Mouse (Mus musculus) c-Kit-positive CD71-positive TER-119-negative erythroid progenitor cells, embryonic 14.5 days (primary cell): Measurements from ENCODE around the gene Fbxl19.
A peak's percentile ranks its signal among the peaks of the same experiment; 100 is the strongest.
"Not testable (repeated sequence)": the region's sequence is repeated elsewhere in the genome, so short reads cannot be mapped to it uniquely, and the experiment has no call there.

Experiments used
- DNase-seq: peaks from one replicate; pipeline ENCODE4 v3.0.0-alpha.2; 2013; ENCODE audit warnings: low read depth

The Fbxl19 gene

DNA sequence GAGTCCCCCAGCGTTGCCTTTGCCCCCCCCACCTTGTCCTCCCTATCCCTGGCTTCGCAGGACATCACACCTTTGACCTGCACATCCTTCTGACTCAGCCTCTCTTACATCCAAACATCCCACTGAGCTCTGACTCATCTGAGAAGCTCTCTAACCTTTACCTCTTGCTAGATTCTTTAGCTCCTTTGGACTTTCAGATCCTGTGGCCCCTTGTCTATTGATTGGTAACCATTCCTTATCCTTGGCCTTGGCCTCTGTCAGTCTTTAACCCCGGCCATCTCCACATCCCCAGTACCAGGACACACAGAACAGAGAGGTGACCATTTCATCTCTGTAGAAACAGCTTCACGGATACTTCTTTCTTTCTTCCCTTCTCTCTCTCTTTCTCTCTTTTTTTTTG is 14.2 kb upstream of the Fbxl19 start:
- DNase-seq: no peak

DNA sequence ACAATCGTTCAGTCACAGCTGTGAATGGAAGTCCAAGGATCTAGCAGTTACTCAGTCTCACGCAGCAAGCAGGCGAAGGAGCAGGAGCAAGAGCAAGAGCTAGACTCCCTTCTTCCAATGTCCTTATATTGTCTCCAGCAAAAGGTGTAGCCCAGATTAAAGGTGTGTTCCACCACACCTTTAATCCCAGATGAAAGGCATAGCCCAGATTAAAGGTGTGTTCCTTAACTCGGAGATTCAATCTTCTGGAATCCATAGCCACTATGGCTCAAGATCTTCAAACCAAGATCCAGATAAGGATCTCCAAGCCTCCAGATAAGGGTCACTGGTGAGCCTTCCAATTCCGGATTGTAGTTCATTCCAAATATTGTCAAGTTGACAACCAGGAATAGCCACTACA is 12.3 kb upstream of the Fbxl19 start, which contains the start of gene Ctf2:
TSS of gene Ctf2 (minus strand) at position 101 of the 400 bp plus-strand sequence.
- not testable (repeated sequence) for DNase-seq

DNA sequence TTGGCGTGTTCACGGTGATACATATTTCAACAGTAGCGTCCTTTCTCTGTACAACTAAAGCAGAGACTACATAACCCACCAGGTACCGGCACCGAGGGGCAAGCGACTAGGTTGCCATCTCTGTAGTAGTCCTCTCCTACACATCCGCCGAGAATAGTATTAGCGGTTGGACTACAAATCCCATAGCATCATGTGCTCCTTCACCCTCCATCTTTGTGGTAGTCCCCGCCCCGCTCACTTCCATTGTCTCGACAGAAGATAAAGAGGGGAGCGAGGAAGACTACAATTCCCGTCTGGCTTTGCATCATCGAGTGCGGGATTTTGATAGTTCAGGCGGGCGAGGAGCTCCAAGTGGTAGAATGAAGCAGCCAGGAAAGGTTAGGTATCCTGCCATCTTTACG is 908 bp downstream of the Fbxl19 start:
- peak; percentile 94 for DNase-seq

DNA sequence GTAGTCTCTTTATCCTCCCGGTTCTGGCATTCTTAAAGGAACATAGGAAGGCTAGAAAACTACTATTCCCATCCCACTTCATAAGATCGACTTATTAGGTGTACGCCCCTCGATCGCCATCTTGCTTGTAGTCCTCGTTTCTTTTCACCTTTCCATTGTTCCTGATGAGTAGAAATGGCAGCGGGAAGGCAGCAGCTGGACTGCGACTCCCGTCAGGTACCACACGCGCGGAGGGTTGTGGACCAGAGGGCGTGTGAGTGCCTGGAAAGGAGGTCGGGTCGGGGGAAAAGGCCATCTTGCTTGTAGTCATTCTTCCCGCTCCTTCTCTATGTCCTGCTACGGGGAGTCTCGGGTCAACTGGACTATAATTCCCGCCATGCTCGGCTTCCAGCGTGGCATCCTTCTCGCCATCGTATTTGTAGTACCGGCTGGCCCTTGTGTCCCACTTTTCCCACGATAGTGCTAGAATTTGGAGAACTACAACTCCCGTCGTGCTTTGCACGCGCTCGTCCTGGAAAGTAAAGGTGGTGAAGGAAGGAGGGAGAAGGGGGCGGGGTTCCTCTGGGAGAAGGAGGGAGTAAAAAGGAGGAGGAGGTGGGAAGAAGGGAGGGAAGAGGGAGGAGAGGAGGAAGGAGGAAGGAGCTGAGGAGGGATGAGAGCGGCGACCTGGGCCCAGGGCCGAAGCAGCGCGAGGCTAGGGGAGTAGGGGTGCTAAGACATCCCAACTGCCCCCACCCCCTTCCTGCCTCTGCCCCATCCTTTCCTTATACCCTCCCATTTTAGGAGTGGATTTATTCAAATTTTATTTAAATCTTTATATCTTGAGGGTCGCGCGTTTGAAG is 1.5 kb downstream of the Fbxl19 start:
- peak; percentile 72 for DNase-seq

DNA sequence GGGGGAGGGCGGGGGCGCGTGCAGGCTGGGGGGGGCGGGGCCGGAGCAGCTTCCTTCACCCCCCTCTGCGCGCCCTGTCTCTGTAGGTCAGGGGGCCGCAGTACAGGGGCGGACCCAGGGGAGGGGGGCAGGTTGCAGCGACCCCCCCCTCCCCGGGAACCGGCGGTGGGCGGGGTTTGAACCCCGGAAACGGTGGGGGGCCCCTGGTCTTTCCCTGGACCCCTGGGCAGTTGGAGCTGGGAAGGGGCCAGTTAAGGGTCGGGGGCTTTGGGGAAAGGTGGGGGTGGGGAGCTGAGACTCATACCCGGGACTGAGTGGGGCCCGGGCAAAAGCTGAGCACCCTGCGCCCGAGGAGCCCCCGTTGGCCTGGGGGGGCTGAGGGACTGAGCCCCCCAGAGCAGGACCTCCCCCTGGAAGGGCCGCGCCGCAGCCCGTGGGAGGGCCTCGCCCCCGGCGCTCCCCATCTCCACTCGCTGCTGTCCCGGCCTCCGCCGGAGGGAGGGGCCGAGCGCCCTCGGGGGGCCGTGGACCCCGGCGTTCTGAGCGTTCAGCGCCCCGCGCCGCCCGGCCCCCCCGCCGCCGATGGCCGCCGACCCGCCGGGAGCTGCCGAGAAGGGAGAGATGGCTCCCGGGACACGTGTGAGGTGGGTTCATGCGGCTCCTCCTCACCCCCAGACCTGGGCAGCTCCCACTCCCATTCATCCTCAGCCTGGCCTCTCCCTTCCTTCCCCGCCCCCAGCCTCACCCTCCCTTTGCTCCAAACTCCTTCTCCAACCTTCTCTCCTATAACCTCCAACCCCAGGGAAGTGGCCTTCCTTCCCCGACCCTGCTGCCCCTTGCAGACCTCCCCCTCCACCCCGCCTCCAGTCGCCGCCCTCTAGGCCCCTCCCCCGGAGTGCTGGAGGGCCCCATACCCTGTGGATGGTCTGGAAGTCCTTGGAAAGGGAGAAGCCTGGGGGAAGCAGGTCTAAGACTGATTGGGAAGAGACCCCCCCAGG is 2.5 kb downstream of the Fbxl19 start:
- DNase-seq: no peak

DNA sequence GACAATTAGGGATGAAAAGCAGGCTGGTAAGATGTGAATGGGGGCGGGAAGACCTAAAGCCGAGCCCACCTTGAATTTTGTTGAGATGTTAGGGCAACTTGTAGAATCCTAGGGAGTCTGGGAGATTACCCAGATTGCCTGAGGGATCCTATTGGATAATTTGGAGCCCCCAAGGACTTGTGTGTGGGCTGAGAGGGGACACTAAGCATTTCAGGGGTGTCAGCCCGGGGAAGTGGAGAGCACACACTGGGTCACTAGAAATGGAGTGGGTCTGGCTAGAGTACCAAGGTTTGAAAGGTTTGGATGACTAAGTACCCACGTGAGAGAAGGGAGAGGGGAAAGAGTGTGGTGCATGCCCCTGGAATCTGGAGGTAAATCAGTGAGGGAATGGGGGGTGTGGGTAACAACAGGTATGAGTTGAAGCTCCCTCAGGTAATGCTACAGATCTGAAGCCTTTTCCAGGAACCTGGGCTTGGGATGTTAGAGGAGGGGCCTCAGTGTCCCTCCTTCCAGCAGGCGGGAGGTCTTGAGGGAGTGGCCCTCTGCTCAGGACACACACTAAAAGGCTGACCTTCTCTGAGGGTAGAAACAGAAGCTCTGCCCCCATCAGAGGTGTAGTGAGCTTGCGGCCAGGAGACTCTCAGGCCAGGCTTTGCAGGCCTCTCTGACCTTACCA is 3.4 kb downstream of the Fbxl19 start:
- DNase-seq: no peak

DNA sequence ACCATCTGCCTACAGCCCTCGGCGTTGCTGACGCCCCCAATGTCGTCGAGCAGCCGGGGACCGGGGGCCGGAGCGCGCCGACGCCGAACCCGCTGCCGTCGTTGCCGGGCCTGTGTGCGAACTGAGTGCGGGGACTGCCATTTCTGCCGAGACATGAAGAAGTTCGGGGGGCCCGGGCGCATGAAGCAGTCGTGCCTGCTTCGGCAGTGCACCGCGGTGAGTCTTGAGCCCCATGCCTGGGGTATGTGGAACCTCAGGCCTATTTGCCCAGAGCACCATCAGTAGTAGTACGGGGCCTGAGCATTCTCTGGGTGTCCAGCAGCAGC is 3.9 kb downstream of the Fbxl19 start:
- no peak for DNase-seq

DNA sequence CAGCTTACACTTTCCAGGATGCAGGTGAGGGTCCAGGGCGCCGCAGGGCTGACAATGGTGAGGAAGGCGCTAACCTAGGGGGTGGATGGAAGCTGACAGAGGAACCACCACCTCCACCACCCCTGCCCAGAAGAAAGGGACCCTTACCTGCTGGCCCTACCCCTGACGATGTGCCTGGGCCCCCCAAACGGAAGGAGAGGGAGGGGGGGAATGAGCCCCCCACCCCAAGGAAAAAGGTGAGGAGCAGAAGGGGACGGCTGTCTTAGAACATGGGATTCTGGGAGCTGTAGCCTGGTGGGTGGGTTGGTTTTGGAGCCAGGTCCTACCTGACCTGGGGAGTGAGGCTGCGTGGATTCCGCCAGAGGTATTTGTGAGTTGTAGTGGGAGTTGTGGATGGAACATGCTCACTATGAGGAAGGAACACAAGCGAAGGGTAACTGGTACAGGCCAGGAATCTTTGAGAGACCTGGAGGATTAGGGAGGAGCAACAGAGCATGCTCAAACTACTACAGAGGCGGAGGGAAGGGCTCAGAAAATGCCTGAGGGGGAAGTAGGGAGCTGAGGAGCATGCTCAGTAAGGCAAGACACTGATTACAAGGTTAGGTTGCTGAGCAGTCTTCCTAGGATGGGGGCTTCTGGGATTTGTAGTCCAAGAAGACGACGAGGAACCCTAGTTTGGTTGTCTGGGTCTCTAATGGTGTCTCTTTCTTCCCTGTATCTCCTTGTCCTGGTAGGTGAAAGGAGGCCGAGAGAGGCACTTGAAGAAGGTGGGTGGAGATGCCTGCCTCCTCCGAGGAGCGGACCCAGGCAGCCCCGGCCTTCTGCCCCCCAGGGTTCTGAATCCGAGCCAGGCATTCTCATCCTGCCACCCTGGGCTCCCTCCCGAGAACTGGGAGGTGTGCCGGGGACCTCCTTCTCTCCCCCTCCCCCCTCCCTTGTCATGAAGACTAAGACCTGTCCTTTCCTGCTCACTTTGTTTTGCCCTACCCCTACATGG is 6.1 kb downstream of the Fbxl19 start:
- DNase-seq: no peak

DNA sequence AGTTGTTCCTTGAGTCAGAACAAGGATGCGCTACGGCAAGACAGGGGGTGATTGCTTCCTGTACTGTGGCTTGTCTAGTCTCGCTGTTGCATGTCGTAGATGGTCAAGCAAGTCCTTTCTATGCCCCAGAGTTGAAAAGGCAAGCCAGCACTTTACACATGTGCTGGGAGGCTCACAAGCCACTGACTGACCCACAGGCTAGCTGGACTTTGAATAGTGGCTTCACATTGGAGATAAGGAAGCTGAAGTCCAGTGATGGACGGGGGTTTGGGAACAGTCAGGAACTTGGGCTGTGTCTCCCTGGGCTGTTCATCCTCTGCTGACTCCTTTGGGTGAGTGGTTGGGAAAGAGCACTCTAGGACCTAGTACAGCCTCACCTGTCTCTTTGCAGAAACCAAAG is 7.3 kb downstream of the Fbxl19 start:
- no peak for DNase-seq

DNA sequence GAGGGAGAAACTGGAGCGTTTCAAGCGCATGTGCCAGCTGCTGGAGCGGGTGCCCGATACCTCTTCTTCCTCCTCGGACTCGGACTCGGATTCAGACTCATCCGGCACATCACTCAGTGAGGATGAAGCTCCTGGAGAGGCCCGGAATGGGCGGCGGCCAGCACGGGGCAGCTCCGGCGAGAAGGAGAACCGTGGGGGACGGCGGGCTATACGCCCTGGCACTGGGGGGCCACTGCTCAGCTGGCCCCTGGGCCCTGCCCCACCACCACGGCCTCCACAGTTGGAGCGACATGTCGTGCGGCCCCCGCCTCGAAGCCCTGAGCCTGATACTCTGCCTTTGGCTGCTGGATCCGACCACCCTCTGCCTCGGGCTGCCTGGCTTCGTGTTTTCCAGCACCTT is 7.7 kb downstream of the Fbxl19 start:
- DNase-seq: no peak

DNA sequence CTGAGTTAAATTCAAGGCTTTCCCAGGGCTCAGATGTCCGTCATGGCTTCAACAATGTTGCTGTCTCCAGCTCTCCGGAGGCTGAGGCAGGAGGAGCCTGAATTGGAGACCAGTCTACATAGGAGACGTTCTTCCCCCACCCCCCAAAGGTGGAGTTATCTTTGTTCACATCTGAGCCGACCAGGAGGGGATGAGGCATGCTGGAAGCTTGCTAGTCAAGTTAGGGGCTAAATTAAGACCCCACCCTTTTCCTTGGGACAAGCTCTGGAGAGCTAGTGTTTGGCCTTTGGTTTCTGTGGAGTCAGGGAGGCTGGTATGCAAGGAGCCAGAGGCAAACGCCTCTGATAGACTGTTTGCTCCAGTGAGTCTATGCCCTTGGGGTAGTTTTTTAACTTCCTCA is 8.8 kb downstream of the Fbxl19 start:
- DNase-seq: no peak

DNA sequence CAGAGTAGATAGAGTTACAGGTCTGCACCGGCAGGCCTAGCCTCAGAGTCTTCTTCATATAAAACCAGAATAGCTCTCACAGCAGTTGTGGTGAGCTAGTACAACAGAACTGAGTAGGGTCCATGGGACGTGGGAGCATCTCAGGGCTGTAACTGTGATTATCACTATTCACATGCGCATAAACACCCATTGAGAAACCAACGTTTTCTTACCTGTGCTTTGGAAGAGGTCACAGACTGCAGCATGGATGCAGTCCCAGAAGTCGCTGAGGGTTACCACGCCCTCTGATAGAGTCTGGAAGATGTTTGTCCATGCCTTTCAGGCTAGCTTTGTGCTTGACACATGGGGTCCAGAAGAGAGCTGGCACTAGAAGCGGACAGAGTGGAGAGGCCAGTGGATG is 9.4 kb downstream of the Fbxl19 start:
- no peak for DNase-seq

DNA sequence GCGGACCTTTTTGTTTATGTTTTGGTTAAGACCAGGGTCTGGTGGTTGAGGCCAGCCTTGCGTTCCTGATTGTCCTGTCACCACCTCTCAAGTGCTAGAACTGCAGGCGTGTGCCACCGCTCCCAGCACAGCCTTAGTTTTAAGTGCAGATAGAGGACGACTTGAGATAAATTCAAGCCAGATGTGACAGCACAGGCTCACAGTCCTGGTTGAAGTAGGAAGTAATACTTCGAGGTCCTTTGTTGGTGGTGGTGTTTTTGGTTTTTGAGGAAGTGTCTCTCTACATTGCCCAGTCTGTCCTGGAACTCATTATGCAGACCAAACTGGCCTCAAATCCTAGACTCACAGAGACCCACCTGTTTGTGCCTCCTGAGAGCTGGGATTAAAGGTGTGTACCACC is 15.4 kb downstream of the Fbxl19 start:
- no peak for DNase-seq

DNA sequence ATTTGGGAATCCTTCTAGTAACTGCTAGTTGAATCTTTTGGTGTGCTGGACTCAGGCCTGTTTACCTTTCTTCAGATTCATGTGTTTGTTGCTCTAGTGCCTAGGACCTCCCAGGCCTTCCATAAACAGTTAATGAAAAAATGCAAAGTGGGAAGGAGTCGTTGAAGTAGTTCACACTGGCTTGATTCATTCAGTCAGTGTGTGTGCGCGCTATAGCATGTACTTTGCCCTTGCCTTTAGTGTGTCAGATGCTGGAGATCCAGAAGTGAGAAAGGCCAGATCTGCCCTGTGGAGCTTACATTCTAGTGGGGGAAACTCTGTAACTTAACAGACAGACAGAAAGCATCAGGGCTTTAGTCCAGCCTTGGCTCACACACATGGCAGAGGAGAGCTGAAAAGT is 16.1 kb downstream of the Fbxl19 start:
- DNase-seq: no peak

DNA sequence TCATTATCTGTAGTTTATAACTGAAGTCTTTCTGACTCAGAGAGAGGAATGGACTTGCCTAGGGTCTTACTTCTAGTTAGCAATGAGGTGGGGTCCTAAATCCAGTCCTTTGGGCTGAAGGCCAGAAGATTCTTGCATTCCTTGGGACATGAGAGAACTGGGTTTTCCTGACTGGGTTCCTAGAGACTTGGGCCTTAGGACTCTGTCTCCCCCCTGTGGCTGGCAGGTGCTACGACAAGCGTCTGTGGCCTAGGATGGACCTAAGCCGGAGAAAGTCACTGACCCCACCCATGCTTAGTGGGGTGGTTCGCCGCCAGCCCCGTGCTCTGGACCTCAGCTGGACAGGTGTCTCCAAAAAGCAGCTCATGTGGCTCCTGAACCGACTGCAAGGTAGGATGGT is 16.7 kb downstream of the Fbxl19 start:
- DNase-seq: peak; percentile 57

DNA sequence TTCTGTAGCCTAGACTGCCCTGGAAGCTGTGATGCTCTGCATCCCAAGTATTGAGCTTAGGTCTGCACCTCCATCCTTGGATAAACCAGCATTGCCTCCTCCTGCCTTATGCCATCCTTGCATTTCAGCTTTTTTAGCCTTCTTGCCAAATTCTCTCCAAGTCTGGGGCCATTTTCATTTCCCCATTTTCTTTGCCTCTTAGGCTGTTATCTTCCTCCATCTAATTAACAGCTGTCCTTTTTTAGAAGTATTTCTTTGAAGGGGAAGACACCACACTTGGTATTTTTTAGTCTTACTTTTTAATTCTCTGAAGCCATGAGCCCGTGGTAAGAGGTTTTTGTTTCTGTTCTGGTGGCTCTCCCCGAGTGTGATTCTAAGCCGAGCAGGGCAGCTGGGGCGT is 19.3 kb downstream of the Fbxl19 start:
- DNase-seq: no peak

DNA sequence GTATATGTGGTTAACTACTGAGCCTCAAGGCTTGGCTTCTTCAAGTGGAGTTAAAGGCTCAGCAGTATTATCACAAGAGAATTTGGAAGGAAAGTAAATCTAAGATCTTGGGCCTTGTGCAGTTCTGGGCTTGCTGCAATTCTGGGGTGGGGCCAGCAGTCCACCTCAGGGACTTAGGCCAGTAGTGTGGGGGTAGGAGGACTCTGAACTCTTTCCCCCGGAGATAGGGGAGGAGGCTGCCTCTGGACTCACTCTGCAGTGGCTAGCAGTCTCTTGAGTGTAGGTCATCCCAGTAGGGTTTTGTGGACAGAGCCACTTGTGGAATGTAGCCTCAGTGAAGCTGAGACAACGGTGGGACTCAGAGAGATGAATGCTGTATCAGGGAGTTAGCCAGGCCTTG is 21.4 kb downstream of the Fbxl19 start:
- DNase-seq: no peak

DNA sequence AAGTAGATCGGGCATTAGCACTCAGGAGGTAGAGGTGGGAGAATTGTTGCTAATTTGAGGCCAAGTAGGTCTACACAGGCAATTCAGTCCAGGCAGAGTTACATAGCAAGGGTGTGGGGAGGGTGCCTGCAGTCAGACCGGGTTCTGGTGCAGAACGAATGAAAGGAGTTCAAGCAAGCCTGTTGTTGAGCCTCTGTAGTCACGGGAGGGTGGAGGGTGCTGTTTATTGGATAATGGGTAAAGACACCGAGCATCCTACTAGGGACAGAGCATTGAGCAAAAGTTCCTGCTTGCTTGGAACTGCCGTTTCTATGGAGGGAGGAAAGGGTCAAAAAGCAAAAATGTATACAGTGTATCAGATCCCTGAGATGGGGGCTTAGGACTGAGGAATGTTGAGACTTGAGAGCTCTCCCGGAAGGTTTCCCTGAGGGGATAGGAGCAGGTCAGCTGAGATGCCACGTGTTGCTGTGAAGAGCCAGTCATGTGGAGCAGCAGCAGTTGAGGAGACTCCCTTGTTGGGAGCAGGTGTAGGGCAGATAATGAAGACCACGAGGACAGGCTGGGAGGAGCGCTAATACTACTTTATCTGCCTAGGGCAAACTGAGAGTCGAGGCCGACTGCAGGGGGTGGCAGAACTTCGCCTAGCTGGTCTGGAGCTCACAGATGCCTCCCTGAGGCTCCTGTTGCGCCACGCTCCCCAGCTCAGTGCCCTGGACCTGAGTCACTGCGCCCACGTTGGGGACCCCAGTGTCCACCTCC is 22.7 kb downstream of the Fbxl19 start:
- DNase-seq: peak; percentile 87

DNA sequence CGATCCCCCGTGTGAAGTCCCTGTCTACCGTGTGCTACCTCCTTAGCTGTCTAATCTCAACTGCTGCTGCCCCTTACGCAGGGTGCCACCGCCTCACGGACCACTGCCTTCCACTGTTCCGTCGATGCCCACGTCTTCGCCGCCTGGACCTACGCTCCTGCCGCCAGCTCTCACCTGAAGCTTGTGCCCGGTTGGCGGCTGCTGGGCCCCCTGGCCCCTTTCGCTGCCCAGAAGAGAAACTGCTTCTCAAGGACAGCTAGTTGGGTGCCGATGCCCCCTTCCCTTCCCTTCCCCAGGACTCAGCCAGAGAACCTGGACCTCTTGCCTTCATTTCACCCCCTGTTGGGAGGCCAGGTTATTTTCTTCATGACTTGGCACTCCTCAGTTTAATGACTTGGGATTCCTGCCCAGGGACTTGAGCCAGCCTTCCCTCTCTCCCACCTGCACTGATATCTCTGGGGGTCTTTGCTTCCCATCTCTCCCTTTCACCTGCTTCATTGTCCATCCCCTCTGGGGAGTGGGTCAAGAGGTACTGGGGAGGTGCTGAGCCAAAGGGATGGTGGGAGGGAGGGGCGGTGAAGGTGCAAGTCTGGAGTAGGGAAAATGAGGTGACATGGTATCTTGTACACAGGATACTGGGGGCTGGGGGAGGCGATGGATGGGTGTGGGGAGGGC is 23.5 kb downstream of the Fbxl19 start:
- DNase-seq: no peak
